Mouse (Mus musculus) v-Abl transformed pro-B cells (cell line): Measurements from ENCODE around the gene Shisa7.
"Not testable (repeated sequence)": the region's sequence is repeated elsewhere in the genome, so short reads cannot be mapped to it uniquely, and the experiment has no call there.

Source experiments
- in situ Hi-C, 2 experiments: fragments of 400-800 bp; cut with MboI; formaldehyde crosslinking; loops; one replicate each; pipeline ENCODE4 v1.15.1; 2025; ENCODE audit not compliant: unreplicated experiment in 2 of 2

Gene Shisa7

DNA sequence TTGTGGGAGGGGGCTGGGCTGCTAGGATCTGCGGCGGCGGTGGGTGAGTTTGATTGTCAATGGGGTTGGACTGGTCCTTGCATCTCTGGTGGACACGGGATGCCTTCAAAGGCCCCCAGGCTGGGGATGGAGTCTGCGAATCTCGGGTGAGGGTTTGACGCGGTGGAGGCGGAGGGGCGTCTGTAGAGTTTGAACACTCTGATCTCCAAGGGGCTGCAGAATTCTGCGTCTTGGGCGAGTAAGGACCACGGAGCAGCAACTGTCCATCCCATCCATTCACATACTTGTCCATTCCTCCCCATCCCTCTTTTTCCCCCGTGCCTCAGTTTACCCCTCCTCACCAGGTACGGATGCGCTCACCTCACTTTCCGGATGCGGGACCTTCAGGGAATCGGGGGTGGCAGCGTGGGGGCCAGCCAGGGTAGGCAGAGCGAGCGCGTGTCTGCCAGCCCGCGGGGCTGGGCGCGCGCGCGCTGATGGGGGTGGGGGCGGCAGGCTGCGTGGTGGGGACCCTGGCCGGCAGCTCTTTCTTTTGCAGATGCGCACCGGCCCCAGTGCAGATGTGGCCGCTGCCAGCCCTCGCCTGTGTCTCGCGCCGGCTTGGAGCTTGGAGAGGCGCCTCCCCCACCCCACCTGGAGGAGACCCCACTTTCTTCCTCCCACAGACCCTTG, at the start of gene Shisa7:
Gene Shisa7, minus strand, starts transcription at position 452 of the 672 bp plus-strand sequence.
- in situ Hi-C loops = loop anchor here in 1 of 2 experiments (25.0 kb wide), 1 partner anchor 443 kb away; no protein-coding TSS in a partner anchor

DNA sequence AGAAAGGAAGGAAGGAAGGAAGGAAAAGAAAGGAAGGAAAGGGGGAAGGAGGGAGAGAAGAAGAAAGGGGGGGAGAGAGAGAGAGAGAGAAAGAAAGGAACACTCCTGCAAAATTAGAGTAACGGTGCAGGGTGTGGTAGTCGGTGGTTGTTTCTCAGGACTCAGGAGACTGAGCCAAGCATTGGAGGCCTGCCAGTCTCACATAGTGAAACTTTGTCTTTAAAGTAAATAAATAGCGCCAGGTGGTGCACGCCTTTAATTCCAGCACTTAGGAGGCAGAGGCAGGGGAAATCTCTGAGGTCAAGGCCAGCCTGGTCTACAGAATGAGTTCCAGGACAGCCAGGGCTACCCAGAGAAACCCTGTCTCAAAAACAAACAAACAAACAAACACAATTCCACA, 42.2 kb upstream of the Shisa7 start:
- in situ Hi-C loops = no loop called here

DNA sequence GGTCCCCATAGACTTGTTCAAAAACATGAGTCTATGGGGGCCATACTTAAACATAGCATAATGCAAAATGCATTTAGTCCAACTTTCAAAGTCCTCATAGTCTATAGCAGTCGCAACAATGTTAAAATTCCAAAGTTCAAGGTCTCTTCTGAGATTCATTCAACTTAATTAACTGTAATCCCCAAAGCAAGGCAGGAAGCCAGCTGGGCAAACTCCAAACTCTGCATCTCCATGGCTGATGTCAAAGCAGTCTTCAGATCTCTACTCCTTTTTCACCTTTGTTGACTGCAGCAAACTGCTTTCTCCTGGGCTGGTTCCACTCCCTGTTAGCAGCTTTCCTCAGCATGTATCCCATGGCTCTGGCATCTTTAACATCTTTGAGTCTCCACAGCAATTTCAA, 34.5 kb upstream of the Shisa7 start:
- in situ Hi-C loops = not testable (repeated sequence)

DNA sequence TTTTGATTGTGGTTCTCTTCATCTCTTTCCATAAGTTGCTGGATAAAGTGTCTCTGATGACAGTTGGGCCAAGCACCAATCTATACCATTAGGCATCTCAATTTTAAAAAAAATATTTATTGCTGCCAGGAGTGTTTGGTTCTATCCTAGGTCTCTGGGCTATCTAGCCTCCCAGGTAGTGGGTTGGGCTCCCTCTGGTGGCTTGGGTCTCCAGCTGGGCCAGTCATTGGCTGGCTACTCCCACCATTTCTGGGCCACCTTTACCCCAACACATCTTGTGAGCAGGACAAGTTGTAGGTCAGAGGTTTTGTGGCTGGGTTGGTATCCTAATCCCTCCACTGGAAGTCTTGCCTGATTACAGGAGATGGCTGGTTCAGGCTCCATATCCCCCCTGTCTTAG, 33.7 kb upstream of the Shisa7 start:
- in situ Hi-C loops = no loop called here

DNA sequence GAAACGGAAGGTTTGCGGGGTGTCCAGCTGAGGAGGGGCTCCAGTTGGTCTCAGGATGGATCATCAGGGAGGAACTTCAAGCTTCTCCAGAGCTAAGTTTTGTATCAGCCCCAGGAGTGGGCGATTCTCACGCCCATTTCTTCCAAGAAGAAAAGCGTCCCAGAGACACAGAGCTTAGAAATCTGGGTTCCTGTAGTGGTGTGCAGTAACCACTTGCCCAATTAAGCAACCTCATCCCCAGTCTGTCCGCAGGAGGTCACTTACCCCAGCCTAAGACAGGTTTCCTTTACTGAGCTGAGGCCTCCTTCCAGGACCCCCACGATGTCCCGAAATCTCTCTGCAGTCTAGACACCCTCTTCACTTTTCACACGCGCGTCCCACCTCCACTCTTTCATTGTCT, 32.7 kb upstream of the Shisa7 start:
- in situ Hi-C loops = no loop called here

DNA sequence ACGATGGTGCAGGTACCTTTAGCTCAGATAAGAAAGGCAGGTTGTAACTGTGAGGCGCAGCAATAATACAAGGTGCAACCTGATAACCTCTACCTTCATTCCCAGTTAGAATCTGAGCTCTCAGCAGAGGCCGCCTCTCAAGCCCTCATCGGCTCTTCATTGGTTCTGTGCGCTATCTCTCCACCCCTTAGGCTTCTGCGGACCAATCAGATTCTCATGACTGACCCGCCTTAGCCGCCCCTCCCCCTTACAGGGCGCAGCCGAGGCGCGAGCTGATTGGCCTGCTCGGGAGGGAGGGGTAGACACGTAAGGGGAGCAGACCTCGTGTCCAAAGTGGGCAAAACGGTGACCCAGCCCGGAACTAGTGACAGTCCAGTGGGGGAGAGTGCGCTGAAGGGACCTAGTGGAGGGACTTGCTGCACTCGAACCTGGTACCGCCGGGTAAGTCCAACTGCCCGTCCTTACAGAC, 32.3 kb upstream of the Shisa7 start, which contains the start of gene Isoc2a:
Gene Isoc2a, plus strand, starts transcription at position 401 of the 469 bp plus-strand sequence.
- in situ Hi-C loops = no loop called here

DNA sequence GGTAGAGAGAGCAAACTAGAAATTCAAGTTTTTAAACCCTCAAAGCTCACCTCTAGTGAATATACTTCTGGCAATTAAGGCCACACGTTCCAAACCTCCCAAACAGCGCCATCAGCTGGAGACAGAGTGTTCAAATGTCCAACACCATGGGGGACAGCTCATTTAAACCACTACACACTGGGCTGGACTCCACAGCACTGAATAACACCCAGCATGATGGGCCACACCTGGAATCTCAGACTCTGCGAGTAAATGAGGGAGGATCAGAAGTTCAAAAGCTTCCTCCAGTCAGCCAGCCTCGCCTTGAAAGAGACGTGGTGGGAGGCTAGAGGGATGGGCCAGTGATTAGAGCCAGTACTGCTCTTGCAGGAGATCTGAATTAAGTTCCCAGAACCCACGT, 25.6 kb upstream of the Shisa7 start, which contains the start of gene Isoc2b:
Gene Isoc2b, minus strand, starts transcription at position 126 of the 400 bp plus-strand sequence.
- in situ Hi-C loops = no loop called here

DNA sequence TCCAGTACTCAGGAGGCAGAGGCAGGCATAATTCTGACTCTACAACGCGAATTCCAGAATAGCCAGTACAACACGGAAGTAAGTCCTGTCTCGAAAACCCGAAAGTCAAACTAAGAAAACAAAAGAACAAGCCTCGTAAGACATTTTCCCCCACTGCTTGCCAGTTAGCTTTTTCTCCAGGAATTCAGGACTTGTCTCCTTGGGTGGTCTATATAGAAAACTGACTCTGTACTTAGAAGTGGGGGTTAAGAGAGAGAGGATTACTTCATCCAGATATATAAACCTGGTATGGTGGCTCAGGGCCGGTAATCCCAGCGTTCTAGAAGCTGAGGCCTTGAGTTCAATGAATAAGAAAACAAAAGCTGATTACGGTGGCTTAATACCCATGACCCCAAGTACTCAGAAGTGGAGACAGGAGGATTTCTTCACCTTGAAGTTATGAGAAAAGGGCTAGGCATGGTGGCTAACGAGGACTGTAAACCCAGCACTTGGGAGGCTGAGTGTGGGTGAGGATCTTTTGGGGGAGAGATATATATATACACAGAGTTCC, 22.2 kb upstream of the Shisa7 start:
- in situ Hi-C loops = loop anchor here (5.0 to 10.0 kb wide), 2 partner anchors 54 to 312 kb away; partner anchors contain the start of gene Ube2s (in 1 of the 2)

DNA sequence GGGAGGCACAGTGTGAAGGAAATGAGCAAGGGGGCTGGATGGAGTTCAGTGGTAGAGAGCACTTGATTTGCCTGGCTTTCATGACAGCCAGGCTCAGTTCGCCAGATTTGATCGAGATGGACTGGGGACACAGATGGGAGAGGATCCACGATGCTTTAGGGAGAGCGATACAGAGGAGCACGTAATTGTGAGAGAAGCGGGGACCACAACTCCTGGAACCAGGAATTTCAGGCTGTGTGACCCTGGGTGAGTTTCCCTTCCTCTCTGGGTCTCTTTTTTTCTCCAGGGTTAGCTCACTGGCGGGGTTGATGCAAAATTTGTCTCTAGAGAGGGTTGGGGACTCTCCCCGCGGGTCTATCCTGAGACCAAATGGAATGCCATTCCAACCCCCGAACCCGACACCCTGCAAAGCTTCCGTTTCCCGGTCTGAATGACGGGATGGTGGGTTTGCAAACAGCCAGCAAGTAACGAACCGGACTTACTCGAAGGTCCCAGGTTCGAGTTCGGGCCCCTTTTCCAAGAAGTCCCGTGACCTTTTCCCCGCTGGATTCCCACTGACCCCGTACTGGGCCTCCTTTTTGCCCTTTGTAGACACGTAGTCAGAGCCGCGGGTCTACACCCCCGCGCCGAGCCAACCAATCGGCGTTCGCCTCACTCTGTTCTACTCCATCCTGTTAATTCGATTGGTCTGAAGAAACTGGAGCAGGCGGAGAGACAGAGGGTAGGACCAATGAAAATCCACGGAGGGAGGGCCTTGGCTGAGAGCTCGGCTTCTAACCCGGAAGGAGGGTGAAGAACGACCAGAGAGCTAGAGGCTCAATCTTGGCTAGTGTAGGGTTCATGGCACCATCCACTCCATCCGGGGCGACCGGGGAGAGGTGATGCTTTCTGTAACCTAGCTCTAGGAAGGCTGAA, 21.3 kb upstream of the Shisa7 start:
- in situ Hi-C loops = loop anchor here (5.0 to 10.0 kb wide), 2 partner anchors 54 to 311 kb away; partner anchors contain the start of gene Ube2s (in 1 of the 2)

DNA sequence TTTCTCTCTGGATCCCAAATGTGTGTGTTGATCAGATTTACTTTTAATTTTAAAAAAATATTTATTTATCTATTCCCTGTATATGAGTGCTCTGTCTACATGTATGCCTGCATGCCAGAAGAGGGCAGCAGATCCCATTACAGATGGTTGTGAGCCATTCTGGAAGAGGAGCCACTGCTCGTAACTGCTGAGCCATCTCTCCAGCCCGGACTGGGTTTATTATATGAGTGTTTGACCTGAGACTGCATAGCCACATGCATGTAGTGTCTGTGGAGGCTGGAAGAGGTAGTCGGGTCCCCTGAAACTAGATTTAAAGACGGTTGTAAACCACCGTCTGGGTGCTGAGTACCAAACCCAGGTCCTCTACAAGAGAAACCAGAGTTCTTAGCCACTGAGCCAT, 20.6 kb upstream of the Shisa7 start:
- in situ Hi-C loops = loop anchor here (5.0 to 10.0 kb wide), 2 partner anchors 53 to 310 kb away; partner anchors contain the start of gene Ube2s (in 1 of the 2)

DNA sequence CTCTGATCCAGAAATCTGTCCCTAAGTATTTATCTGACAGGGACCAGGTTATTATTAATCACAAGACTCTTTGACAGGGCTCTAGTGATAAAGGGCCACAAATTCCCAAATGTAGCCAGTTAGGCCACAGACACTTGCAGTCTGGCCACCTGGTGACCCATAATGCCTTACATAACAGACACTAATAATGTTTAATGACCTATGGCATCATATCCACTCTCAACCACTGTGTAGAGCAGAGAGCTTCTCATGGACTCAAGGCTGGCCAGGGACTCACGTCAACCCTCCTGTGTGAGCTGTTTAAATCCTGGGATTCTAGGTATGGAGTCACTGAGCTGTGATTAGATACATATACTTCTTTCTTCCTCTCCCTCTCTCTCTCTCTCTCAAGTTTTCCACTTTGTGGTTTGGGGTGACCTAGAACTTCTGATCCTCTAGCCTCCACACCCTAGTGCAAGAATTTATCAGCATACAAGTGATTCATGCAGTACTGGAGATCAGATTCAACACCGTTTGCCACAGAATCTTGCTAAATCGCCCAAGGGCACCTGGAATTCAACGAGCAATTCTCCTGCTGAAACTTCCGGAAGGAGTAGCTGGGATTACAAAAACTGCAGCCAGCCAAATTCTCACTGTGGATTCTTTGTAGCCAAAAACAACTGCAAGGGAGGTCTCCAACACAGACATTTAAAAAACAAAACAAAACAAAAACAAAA, 19.8 kb upstream of the Shisa7 start:
- in situ Hi-C loops = loop anchor here in 1 of 2 experiments (5.0 to 10.0 kb wide), 2 partner anchors 78 to 309 kb away; no protein-coding TSS in a partner anchor

DNA sequence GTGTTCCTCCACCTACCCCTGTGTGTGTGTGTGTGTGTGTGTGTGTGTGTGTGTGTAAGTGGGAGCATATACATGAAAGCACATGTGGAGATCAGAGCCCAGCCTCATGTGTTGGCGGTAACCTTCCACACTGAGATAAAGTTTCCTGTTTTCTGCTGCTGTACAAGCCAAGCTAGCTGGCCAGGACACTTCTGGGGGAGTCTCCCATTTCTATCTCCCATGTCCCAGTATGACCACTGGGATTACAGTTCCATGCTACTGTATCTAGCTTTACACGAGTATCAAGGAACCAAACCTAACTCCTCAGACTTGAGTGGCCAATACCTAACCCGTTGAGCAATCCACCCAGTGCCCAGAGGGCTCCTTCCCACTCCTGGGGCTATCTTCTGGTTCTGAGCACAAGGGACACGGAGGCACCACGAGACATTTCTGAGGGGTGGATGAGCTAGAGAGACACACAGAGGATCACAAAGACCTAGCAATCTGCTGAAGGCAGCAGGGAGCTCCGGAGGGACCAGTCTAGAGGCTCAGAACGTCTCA, 19.1 kb upstream of the Shisa7 start:
- in situ Hi-C loops = loop anchor here in 1 of 2 experiments (5.0 to 10.0 kb wide), 2 partner anchors 79 to 309 kb away; no protein-coding TSS in a partner anchor

DNA sequence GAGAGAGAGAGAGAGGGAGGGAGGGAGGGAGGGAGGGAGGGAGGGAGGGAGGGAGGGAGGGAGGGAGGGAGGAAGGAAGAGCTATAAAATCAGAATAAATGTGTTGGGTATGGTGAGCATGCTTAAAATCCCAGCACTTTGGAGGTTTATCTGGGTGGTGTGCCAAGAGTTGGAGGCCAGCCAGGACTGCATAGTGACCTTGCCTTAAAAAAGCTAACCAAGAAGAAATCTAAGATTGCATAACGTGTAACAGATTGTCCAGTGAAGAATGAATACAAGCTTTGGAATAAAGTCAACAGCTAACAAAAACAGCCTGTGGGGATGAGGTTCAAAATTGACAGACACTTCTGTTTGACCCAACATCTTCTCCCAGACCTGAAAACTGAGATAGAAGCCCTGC, 18.5 kb upstream of the Shisa7 start:
- in situ Hi-C loops = loop anchor here in 1 of 2 experiments (5.0 to 10.0 kb wide), 2 partner anchors 79 to 308 kb away; no protein-coding TSS in a partner anchor

DNA sequence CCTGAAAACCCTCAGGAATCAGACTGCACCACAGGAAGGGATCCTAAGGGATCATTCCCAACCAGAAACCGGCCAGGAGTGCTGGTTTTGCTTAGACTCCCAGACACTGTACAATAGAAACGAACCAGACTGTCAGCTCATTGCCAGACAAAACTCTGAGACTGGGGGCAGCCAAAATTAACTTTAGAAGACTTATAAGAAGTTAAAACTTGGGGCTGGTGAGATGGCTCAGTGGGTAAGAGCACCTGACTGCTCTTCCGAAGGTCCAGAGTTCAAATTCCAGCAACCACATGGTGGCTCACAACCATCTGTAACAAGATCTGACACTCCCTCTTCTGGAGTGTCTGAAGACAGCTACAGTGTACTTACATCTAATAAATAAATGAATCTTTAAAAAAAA, 16.4 kb upstream of the Shisa7 start:
- in situ Hi-C loops = loop anchor here in 1 of 2 experiments (5.0 to 10.0 kb wide), 2 partner anchors 81 to 306 kb away; no protein-coding TSS in a partner anchor

DNA sequence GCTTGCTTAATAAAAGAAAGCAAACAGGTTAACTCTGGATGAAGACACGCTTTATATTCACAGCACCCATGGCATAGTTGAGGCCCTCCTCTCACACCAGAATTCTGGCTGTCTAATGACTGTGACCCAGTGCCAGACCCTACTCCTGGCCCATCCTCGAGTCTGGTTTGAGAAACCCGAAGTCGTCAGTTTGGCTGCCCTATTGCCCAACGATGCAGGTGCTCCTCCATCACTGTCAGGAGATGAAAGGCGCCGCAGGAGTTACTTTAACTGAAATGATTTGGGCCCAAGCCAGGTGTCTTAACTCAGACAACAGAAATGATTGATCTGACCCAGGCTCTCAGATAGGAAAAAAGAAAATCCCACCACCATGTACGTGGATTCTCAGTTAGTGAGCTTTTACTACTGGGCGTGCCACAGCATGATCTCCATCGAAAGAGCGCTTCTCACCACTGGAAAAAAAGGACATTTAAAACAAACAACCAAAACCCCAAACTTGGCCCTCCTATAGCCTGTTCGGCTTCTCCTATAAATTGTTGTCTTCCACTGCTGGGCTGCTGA, 15.0 kb upstream of the Shisa7 start:
- in situ Hi-C loops = no loop called here

DNA sequence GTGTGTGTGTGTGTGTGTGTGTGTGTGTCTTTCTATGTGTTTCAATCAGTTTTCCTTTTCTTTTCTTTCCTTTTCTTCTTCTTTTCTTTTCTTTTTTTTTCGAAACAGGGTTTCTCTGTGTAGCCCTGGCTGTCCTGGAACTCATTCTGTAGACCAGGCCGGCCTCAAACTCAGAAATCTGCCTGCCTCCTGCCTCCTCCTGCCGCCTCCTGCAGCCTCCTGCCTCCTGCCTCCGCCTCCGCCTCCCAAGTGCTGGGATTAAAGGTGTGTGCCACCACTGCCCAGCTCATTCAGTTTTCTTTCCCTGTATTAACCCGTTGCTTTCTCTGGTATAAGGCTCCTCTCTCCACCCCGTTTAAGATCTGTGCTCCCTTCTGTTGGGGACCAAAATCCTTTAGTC, 12.8 kb upstream of the Shisa7 start:
- in situ Hi-C loops = no loop called here

DNA sequence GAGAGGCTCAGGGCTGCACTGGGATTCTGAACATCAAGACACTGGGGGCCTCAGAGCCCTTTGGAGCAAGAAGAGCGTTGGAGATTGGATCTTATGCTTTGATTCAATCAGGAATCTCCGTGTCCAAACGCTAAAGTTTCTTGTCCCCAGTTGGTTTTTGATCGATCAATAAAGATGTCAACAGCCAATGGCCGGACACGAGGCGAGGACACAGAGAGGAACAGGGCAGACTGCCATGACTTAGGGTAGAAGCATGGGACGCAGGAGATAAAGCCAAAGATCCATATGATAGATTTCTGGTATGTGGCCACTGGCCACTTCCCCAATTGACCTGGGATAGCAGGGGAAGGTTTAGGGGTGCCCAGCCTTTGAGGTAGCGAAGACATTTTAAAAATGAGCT, 12.0 kb upstream of the Shisa7 start:
- in situ Hi-C loops = no loop called here

DNA sequence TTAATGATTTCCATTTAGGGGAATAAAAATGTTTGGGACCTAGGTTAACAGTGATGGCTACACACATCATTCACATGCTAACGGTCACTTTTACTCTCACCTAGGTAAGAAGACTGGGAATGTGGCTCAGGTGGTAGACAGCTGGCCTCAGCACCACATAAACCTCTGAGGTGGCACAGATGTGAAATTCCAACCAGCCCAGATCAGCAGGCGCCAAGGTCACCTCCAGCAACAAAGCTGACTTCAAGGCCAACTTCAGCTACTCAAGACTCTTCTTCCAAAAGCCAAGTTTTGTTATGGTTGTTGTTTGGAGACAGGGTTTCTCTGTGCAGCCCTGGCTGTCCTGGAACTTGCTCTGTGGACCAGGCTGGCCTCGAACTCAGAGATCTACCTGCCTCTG, 9.1 kb upstream of the Shisa7 start:
- in situ Hi-C loops = no loop called here

DNA sequence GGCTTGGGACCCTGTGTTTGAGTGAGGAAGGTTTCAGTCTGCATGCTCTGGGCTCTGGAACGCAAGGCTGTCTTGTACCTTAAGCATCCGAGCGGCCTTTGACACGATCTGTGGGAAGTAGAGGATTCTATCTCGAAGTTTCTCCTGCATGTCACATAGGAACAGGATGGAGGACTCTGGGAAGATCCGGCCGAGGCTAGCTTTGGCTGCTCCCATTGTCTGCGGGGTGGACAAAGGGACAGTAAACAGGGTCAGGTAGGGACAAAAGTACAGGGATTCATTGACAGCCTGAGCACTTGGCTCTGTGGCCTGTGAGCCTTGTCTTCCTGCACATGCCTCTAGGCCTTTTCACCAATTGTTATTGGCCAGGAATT, 6.8 kb upstream of the Shisa7 start:
- in situ Hi-C loops = no loop called here
